Mouse (Mus musculus) stomach, postnatal 0 days (tissue): Measurements from ENCODE around the gene Fgf6. TPM values are rescaled to one million over a fixed set of nuclear protein-coding genes. Genes with fewer than 3 reads are reported as not detected.

Experiments used
- ATAC-seq: fragments of 200-750 bp; cut with Nextera tagmentation; 2 replicates; pipeline ENCODE4 v1.8.0; 2017; ENCODE audit not compliant: low FRiP score, low TSS enrichment
- DNase-seq: peaks from one replicate; pipeline ENCODE4 v3.0.0-alpha.2; 2016; ENCODE audit warnings: low spot score
- H3K27ac ChIP-seq: fragments of 300-500 bp; sonication (generic); replicated peaks from 2 replicates; pipeline ENCODE4 v1.5.1; 2014; ENCODE audit warnings: mild to moderate bottlenecking, control low read depth
- H3K27me3 ChIP-seq: fragments of 300-500 bp; sonication (generic); 2 replicates; pipeline ENCODE4 v1.6.1; 2014; ENCODE audit warnings: low read length; ENCODE audit not compliant: control insufficient read depth, insufficient read depth
- H3K36me3 ChIP-seq: fragments of 300-500 bp; sonication (generic); 2 replicates; pipeline ENCODE4 v1.6.1; 2014; ENCODE audit warnings: low read length, mixed read lengths; ENCODE audit not compliant: control insufficient read depth, insufficient read depth
- H3K4me1 ChIP-seq: fragments of 300-500 bp; sonication (generic); replicated peaks from 2 replicates; pipeline ENCODE4 v1.6.1; 2014; ENCODE audit warnings: antibody characterized with exemption; ENCODE audit not compliant: control insufficient read depth, insufficient read depth
- H3K4me2 ChIP-seq: fragments of 300-500 bp; sonication (generic); replicated peaks from 2 replicates; pipeline ENCODE4 v1.6.1; 2014; ENCODE audit warnings: low read depth, mild to moderate bottlenecking, control low read depth, moderate library complexity
- H3K4me3 ChIP-seq: fragments of 300-500 bp; sonication (generic); 2 replicates; pipeline ENCODE4 v1.5.1; 2014; ENCODE audit warnings: low read depth, low read length, control low read depth
- H3K9ac ChIP-seq: fragments of 300-500 bp; sonication (generic); 2 replicates; pipeline ENCODE4 v1.6.1; 2014; ENCODE audit warnings: mild to moderate bottlenecking, low read length, control low read depth, mixed read lengths
- H3K9me3 ChIP-seq: fragments of 300-500 bp; sonication (generic); 2 replicates; pipeline ENCODE4 v1.6.1; 2016; ENCODE audit warnings: low read length; ENCODE audit not compliant: control insufficient read depth
- CTCF ChIP-seq: IDR thresholded peaks from 2 replicates; pipeline ENCODE4 v1.5.1; 2016; ENCODE audit warnings: antibody characterized with exemption, low read depth, mild to moderate bottlenecking, moderate library complexity
- EP300 ChIP-seq: optimal IDR thresholded peaks from 2 replicates; pipeline ENCODE3; 2016; ENCODE audit warnings: antibody characterized with exemption
- WGBS: fragments of 180-500 bp; shearing (Covaris S2); extraction: QIAGEN DNeasy Blood & Tissue Kit; methylation state at CpG from one replicate; pipeline ENCODE4 v1.1.7; 2014; 5-methylcytosine and 5-hydroxymethylcytosine counted together
- polyA plus RNA-seq: library from polyadenylated mRNA; unstranded; fragments of >200 nt; fragmentation: Nextera tagmentation; extraction: Ambion mirVana; gene quantifications from 2 replicates; pipeline ENCODE4 v1.2.1, GENCODE M21; 2015

The Fgf6 gene
- polyA plus RNA-seq, 1 experiment from 2014 or later = not detected

GRCm38 (mm10) chr6:126996399-126996798 is 19.0 kb upstream of the Fgf6 start:
- no peaks in the 10 kb centered on the region for H3K4me1 ChIP-seq
- H3K27ac ChIP-seq = no peak overlapping the region
- DNase-seq = no peak
- H3K4me2 ChIP-seq = no peak overlapping the region
- no peak overlapping the region for H3K4me3 ChIP-seq
- no peak overlapping the region for H3K9ac ChIP-seq
- no peaks in the 10 kb centered on the region for H3K36me3 ChIP-seq
- TF ChIP-seq CTCF (no peak), EP300 (no peak)
- no peak for ATAC-seq
- H3K9me3 ChIP-seq = no peaks in the 10 kb centered on the region
- H3K27me3 ChIP-seq = no peaks in the 10 kb centered on the region
- WGBS = 61% methylated on average over 5 of the region's 5 CpGs

- Histone ChIP-seq H3K4me3 (no peak overlapping the region), H3K4me1 (no peaks in the 10 kb centered on the region), H3K27ac (no peak overlapping the region), H3K4me2 (no peak overlapping the region), H3K36me3 (no peaks in the 10 kb centered on the region), H3K9ac (no peak overlapping the region), H3K27me3 (no peaks in the 10 kb centered on the region), H3K9me3 (no peaks in the 10 kb centered on the region)
- WGBS = 78% methylated on average over 3 of the region's 3 CpGs
- TF ChIP-seq CTCF (no peak), EP300 (no peak)
- ATAC-seq (no peak), DNase-seq (no peak)
Measured at GRCm38 (mm10) chr6:127005646-127006045, 9.7 kb upstream of the Fgf6 start.

DNA sequence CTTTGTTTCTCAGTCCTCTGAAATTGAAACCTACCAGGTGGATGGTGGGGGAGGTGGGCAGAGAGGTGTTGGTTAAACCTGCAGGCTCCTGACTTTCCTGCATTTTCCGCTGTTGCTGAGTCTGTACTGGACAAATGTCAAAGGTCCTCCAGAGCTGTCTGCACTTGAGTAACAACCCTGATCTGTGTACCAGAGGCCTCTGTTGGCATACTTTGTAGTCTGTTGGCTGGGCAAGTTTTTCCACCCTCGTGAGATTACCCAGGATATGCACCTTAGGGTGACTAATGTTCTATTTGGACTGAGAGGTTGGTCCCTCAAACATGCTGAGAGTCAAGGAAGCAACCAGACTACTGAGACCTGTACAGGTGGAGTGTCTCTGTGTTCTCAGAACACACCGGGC is 8.8 kb upstream of the Fgf6 start:
- Histone ChIP-seq H3K4me1 (no peaks in the 10 kb centered on the region), H3K27ac (no peak overlapping the region), H3K27me3 (no peaks in the 10 kb centered on the region), H3K4me3 (no peak overlapping the region), H3K36me3 (no peaks in the 10 kb centered on the region), H3K4me2 (no peak overlapping the region), H3K9ac (no peak overlapping the region), H3K9me3 (no peaks in the 10 kb centered on the region)
- no peak for DNase-seq
- 68% methylated on average over 3 of the region's 3 CpGs for WGBS
- no peak for TF ChIP-seq EP300
- no peak for TF ChIP-seq CTCF
- ATAC-seq = no peak

DNA sequence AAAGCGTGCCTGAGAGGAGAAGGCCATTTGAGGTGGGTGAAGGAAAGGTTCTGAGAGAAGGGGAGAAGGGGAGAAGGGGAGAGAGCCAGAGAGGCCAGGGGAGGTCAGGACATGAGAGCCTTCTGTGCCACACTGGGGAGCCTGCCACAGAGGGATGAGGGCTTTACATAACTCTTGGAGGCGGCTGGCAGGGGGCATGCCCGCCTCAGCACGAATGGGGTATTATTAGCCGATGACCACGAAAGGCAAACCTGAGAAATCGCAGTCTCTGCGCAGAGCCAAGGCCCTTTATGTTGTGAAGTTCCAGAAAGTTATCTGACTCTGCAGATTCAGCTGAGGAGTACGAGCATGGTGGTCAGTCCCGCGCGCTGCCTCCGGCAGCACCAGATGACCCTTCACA is 5.4 kb upstream of the Fgf6 start:
- ATAC-seq = no peak

GRCm38 (mm10) chr6:127011947-127012535 is 3.3 kb upstream of the Fgf6 start:
- ATAC-seq = no peak

More for the DNA sequence above, 5.4 kb upstream of the Fgf6 start:
- Histone ChIP-seq H3K27me3 (no peaks in the 10 kb centered on the region), H3K9me3 (no peaks in the 10 kb centered on the region), H3K4me1 (no peaks in the 10 kb centered on the region), H3K4me3 (no peak overlapping the region), H3K9ac (no peak overlapping the region), H3K4me2 (no peak overlapping the region), H3K27ac (no peak overlapping the region), H3K36me3 (no peaks in the 10 kb centered on the region)
- 90% methylated on average over 13 of the region's 13 CpGs for WGBS
- no peak for TF ChIP-seq CTCF
- no peak for TF ChIP-seq EP300
- DNase-seq = no peak

DNA sequence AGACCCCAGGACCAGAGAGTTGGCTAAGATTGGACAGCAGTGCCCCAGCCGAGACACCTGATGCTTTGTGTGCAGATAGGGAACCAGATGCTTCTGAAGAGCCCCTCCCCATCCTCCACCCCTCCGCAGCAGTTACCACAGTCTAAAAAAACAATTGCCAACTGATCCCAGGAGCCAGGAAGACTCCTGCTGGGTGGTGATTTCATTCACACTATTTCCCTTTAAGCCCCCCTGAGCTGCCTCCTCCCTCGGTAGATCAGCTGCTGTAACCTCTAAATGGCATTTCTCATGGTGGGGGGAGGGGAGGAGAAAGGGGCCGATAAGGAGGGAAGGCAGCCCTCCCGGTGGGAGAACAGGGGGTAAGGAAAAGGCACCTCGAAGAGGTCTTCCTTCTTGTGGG is 3.9 kb downstream of the Fgf6 start:
- Histone ChIP-seq H3K4me2 (no peak overlapping the region), H3K36me3 (no peaks in the 10 kb centered on the region), H3K27ac (no peak overlapping the region), H3K4me1 (no peaks in the 10 kb centered on the region), H3K27me3 (no peaks in the 10 kb centered on the region), H3K9me3 (no peaks in the 10 kb centered on the region), H3K9ac (no peak overlapping the region), H3K4me3 (no peak overlapping the region)
- TF ChIP-seq EP300 (no peak), CTCF (no peak)
- 10% methylated on average over 6 of the region's 6 CpGs for WGBS
- ATAC-seq (no peak), DNase-seq (no peak)

More at GRCm38 (mm10) chr6:127011947-127012535, 3.3 kb upstream of the Fgf6 start:
- 76% methylated on average over 13 of the region's 13 CpGs for WGBS
- Histone ChIP-seq H3K9ac (no peak overlapping the region), H3K4me2 (no peak overlapping the region), H3K9me3 (no peaks in the 10 kb centered on the region), H3K4me3 (no peak overlapping the region), H3K4me1 (no peaks in the 10 kb centered on the region), H3K27me3 (no peaks in the 10 kb centered on the region), H3K27ac (no peak overlapping the region), H3K36me3 (no peaks in the 10 kb centered on the region)
- DNase-seq = no peak
- no peak for TF ChIP-seq CTCF
- TF ChIP-seq EP300 = no peak
